ENCODE assay signal across 14 mouse cellular contexts in the genomic region with DNA sequence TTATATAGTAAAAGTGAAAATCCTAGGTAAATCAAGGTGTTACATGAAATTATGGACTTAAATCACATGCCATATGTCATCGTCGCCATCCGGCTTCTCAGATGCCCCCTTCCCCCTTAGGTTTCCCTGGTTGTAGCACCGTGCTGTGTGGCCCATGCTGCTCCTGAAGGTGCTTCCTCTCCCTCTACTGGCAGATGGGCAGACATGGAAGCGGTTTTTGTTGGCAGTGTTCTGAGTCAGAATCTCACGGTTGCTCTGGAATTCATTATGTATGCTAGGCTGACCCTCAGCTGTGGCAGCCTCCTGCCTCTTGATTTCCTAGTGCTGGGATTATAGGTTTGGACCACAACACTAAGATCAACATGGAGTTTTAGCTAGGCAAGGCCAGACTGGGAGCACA. TPM values are rescaled to one million over a fixed set of nuclear protein-coding genes. Genes with fewer than 3 reads are reported as not detected.
DNase-seq lines count a peak whose midpoint lies in the region; ATAC-seq and TF ChIP-seq lines count a peak whose summit lies in the region.
"Had no signal": no experiment of that assay in that cellular context is flagged by ENCODE, and none has a peak within 500 bp of the region (broad histone marks: within the 10 kb centered on the region; RNA-seq: fewer than 3 reads in every experiment).

No protein-coding gene starts in this region.

- H3K36me3 ChIP-seq in heart, adult 2 months (ENCODE audit: control insufficient read depth, insufficient read depth, low read length) = no peaks in the 10 kb centered on the region
- H3K36me3 ChIP-seq in liver, embryonic 14.5 days (replicated peaks; ENCODE audit: control insufficient read depth, insufficient read depth, low read depth) = no peaks in the 10 kb centered on the region
- no peaks in the 10 kb centered on the region for H3K36me3 ChIP-seq in ES-Bruce4 (ENCODE audit: control insufficient read depth, insufficient read depth, low read length, poor library complexity, severe bottlenecking)
- H3K36me3 ChIP-seq: liver, embryonic 15.5 days had no signal

- intact Hi-C loops in heart, adult 2 months (cut with DNase I) = no loop called here
- intact Hi-C loops in heart, postnatal 36 days (cut with DNase I) = no loop called here

- no peak overlapping the region for H3K4me2 ChIP-seq in liver, embryonic 14.5 days (ENCODE audit: low read depth)
- H3K4me2 ChIP-seq: liver, embryonic 15.5 days had no signal

- no peak for TF ChIP-seq EP300 in heart, adult 2 months (IDR thresholded peaks at IDR 0.05; ENCODE audit: insufficient read depth, low read depth, low read length)
- TF ChIP-seq EP300 in liver, embryonic 14.5 days (IDR thresholded peaks at IDR 0.05; ENCODE audit: low read depth) = no peak
- no peak for TF ChIP-seq EP300 in ES-Bruce4 (IDR thresholded peaks at IDR 0.05; ENCODE audit: insufficient read depth, low read depth, low read length)

- no peaks in the 10 kb centered on the region for H3K27me3 ChIP-seq in heart, adult 2 months (ENCODE audit: control insufficient read depth, insufficient read depth, low read length)
- H3K27me3 ChIP-seq in liver, embryonic 14.5 days (ENCODE audit: control insufficient read depth, insufficient read depth, low read length) = no peaks in the 10 kb centered on the region
- no peaks in the 10 kb centered on the region for H3K27me3 ChIP-seq in ES-Bruce4 (ENCODE audit: control insufficient read depth, insufficient read depth, low read length, poor library complexity, severe bottlenecking)
- H3K27me3 ChIP-seq: liver, embryonic 15.5 days had no signal

- H3K4me3 ChIP-seq in heart, adult 2 months = no peak overlapping the region
- no peak overlapping the region for H3K4me3 ChIP-seq in liver, embryonic 14.5 days (ENCODE audit: insufficient read depth in 1 of 2, low read depth in 2 of 2, low read length in 2 of 2)
- no peak overlapping the region for H3K4me3 ChIP-seq in ES-Bruce4 (ENCODE audit: low read depth, low read length)
- H3K4me3 ChIP-seq: liver, embryonic 15.5 days had no signal

- no peak for TF ChIP-seq POLR2A in heart, adult 2 months (IDR thresholded peaks at IDR 0.05; ENCODE audit: insufficient read depth, low read depth, low read length)
- no peak for TF ChIP-seq POLR2A in ES-Bruce4 (IDR thresholded peaks at IDR 0.05; ENCODE audit: insufficient read depth, low read length)

- 0 out of 2 replicates have a peak, but pooled peaks have one; percentile 3 for TF ChIP-seq CTCF in heart, adult 2 months (IDR thresholded peaks at IDR 0.05)
- peak; percentile 30; the same call in 1 of the 2 replicates for TF ChIP-seq CTCF in liver, embryonic 14.5 days (IDR thresholded peaks at IDR 0.05; ENCODE audit: low read depth)
- TF ChIP-seq CTCF in ES-Bruce4 (IDR thresholded peaks at IDR 0.05; ENCODE audit: low read depth, low read length) = peak; percentile 16

- WGBS in heart, adult 2 months = 60% methylated on average over 6 of the region's 6 CpGs
- WGBS in liver, embryonic 14.5 days (ENCODE audit: insufficient replicate concordance) = 55% methylated on average over 6 of the region's 6 CpGs

- no peaks in the 10 kb centered on the region for H3K79me2 ChIP-seq in heart, adult 2 months (replicated peaks; ENCODE audit: control insufficient read depth, insufficient read depth, low read length)

- H3K4me1 ChIP-seq in heart, adult 2 months (ENCODE audit: control insufficient read depth, insufficient read depth, low read length) = no peaks in the 10 kb centered on the region
- H3K4me1 ChIP-seq in liver, embryonic 14.5 days (replicated peaks; ENCODE audit: control insufficient read depth in 2 of 2, insufficient read depth in 2 of 2, low read length in 1 of 2) = no peaks in the 10 kb centered on the region
- no peaks in the 10 kb centered on the region for H3K4me1 ChIP-seq in ES-Bruce4 (ENCODE audit: control insufficient read depth, insufficient read depth, low read length)
- H3K4me1 ChIP-seq: liver, embryonic 15.5 days had no signal

- ATAC-seq in liver, embryonic 14.5 days (ENCODE audit: insufficient read depth) = no peak
- peak; percentile 48; the same call in 1 of the 2 replicates for ATAC-seq in megakaryocyte progenitor cell, adult 5-6 weeks (replicated peaks; ENCODE audit: poor library complexity)
- ATAC-seq: inflammation-experienced regulatory T-cells, adult 6 months had no signal

- H3K9me3 ChIP-seq in liver, embryonic 14.5 days (ENCODE audit: control insufficient read depth, low read length) = no peaks in the 10 kb centered on the region
- no peaks in the 10 kb centered on the region for H3K9me3 ChIP-seq in ES-Bruce4 (replicated peaks; ENCODE audit: control insufficient read depth, insufficient read depth, low read length, poor library complexity, severe bottlenecking)
- H3K9me3 ChIP-seq: liver, embryonic 15.5 days had no signal

- no peak overlapping the region for H3K9ac ChIP-seq in heart, adult 2 months (ENCODE audit: low read depth, low read length)
- H3K9ac ChIP-seq in liver, embryonic 14.5 days (replicated peaks) = no peak overlapping the region
- H3K9ac ChIP-seq in ES-Bruce4 (ENCODE audit: low read depth, poor library complexity, severe bottlenecking) = no peak overlapping the region
- H3K9ac ChIP-seq: liver, embryonic 15.5 days had no signal

- no peak for DNase-seq in heart, adult 2 months
- DNase-seq in heart, postnatal 36 days = no peak
- DNase-seq in liver, embryonic 14.5 days (ENCODE audit: low read depth in 3 of 3, low spot score in 3 of 3) = no peak
- DNase-seq in liver = no peak
- no peak for DNase-seq in cerebellum, adult 9-11 months
- DNase-seq in adrenal gland, adult 2 months = no peak
- DNase-seq: cerebellum, postnatal 25 days; heart, postnatal 10 days; lung, postnatal 4 days; retina, postnatal 1 day had no signal

- no peak overlapping the region for H3K27ac ChIP-seq in heart, adult 2 months
- H3K27ac ChIP-seq in liver, embryonic 14.5 days = no peak overlapping the region
- H3K27ac ChIP-seq in ES-Bruce4 (ENCODE audit: insufficient read depth, low read length) = no peak overlapping the region
- H3K27ac ChIP-seq: liver, embryonic 15.5 days had no signal

RNA-seq across cellular contexts. Expression of a gene that starts 40.5 kb away (rescaled TPM):
- under 1 TPM in 1 of 2 experiments, not detected in 1; 0.18 TPM for total RNA-seq in heart, adult 2 months (2021)
- 0.18 TPM in 1 of 2 replicates, not detected in the other for polyA plus RNA-seq in heart, adult 2 months (2012; rRNA removed)
- total RNA-seq in heart, postnatal 36 days (2021) = under 1 TPM in 1 of 2 experiments, not detected in 1; 0.08 TPM
- polyA plus RNA-seq in liver, embryonic 14.5 days (2012; rRNA removed) = 0.11 and 0.13 TPM in 2 replicates
- polyA plus RNA-seq in liver, embryonic 14.5 days (2014; fragmentation: Nextera tagmentation; extraction: Ambion mirVana) = 0.09 TPM in 1 of 2 replicates, not detected in the other
- 0.30 and 0.78 TPM in 2 replicates for polyA plus RNA-seq in ES-Bruce4 (2011; ENCODE audit: insufficient read depth, insufficient read length, low read depth, missing spikeins)
- 0.47 and 0.54 TPM in 2 replicates for total RNA-seq in megakaryocyte progenitor cell, adult 5-6 weeks (2015)
- 0.17 and 0.75 TPM in 2 replicates for total RNA-seq in megakaryocyte progenitor cell, adult 5-6 weeks (2017)
- under 1 TPM; 0.14 to 0.17 TPM for total RNA-seq in adrenal gland, adult 2 months (2021)
- 0.07 and 0.15 TPM in 2 replicates for polyA plus RNA-seq in adrenal gland, adult 2 months (2012; rRNA removed)
- total RNA-seq: heart, postnatal 10 days had no signal

RNA-seq across cellular contexts. Expression of a gene that starts 56.9 kb away (rescaled TPM):
- 10 to 100 TPM; 11.2 to 13.1 TPM for total RNA-seq in heart, adult 2 months (2021)
- polyA plus RNA-seq in heart, adult 2 months (2012; rRNA removed) = 3.2 and 4.3 TPM in 2 replicates
- 10 to 100 TPM; 10.6 to 13.4 TPM for total RNA-seq in heart, postnatal 36 days (2021)
- 1.1 and 1.7 TPM in 2 replicates for polyA plus RNA-seq in liver, embryonic 14.5 days (2012; rRNA removed)
- 1.3 and 1.8 TPM in 2 replicates for polyA plus RNA-seq in liver, embryonic 14.5 days (2014; fragmentation: Nextera tagmentation; extraction: Ambion mirVana)
- 40.3 and 43.1 TPM in 2 replicates for polyA plus RNA-seq in ES-Bruce4 (2011; ENCODE audit: insufficient read depth, insufficient read length, low read depth, missing spikeins)
- total RNA-seq in megakaryocyte progenitor cell, adult 5-6 weeks (2015) = 21.1 and 22.9 TPM in 2 replicates
- 5.7 and 9.0 TPM in 2 replicates for total RNA-seq in megakaryocyte progenitor cell, adult 5-6 weeks (2017)
- 10 to 100 TPM; 23.7 to 29.0 TPM for total RNA-seq in adrenal gland, adult 2 months (2021)
- polyA plus RNA-seq in adrenal gland, adult 2 months (2012; rRNA removed) = 2.0 and 2.8 TPM in 2 replicates
